Mouse (Mus musculus) forebrain, postnatal 0 days (tissue): ENCODE results near the gene Stk36. TPM values are rescaled to one million over a fixed set of nuclear protein-coding genes. Genes with fewer than 3 reads are reported as not detected.

Source experiments
- ATAC-seq: fragments of 200-750 bp; cut with Nextera tagmentation; 2 replicates; pipeline ENCODE4 v1.8.0; 2017; ENCODE audit warnings: mild to moderate bottlenecking, moderate library complexity
- DNase-seq: peaks from one replicate; pipeline ENCODE4 v3.0.0-alpha.2; 2015
- H3K27ac ChIP-seq: fragments of 300-500 bp; sonication (generic); 2 replicates; pipeline ENCODE4 v1.5.1; 2014; ENCODE audit warnings: low read depth, mild to moderate bottlenecking, antibody characterized with exemption, low read length, moderate library complexity, mixed read lengths
- H3K27me3 ChIP-seq: fragments of 300-500 bp; sonication (generic); 2 replicates; pipeline ENCODE4 v1.6.1; 2014; ENCODE audit warnings: mild to moderate bottlenecking, low read length, mixed read lengths; ENCODE audit not compliant: insufficient read depth
- H3K36me3 ChIP-seq: fragments of 300-500 bp; sonication (generic); 2 replicates; pipeline ENCODE4 v1.6.1; 2014; ENCODE audit warnings: mild to moderate bottlenecking, moderate library complexity; ENCODE audit not compliant: insufficient read depth
- H3K4me1 ChIP-seq: fragments of 300-500 bp; sonication (generic); 2 replicates; pipeline ENCODE4 v1.6.1; 2014; ENCODE audit warnings: antibody characterized with exemption; ENCODE audit not compliant: insufficient read depth
- H3K4me2 ChIP-seq: fragments of 300-500 bp; sonication (generic); 2 replicates; pipeline ENCODE4 v1.6.1; 2014; ENCODE audit warnings: low read depth, mild to moderate bottlenecking, moderate library complexity
- H3K4me3 ChIP-seq: fragments of 300-500 bp; sonication (generic); 2 replicates; pipeline ENCODE4 v1.5.1; 2014; ENCODE audit warnings: low read depth, low read length, mixed read lengths
- H3K9ac ChIP-seq: fragments of 300-500 bp; sonication (generic); 2 replicates; pipeline ENCODE4 v1.6.1; 2014; ENCODE audit warnings: mild to moderate bottlenecking
- H3K9me3 ChIP-seq: fragments of 300-500 bp; sonication (generic); 2 replicates; pipeline ENCODE4 v1.6.1; 2016; ENCODE audit warnings: low read length
- CTCF ChIP-seq: sonication (generic); IDR thresholded peaks from 2 replicates; pipeline ENCODE4 v1.5.1; 2016; ENCODE audit warnings: antibody characterized with exemption, control low read depth, low read depth
- WGBS: fragments of 180-500 bp; shearing (Covaris S2); extraction: QIAGEN DNeasy Blood & Tissue Kit; methylation state at CpG from one replicate; pipeline ENCODE4 v1.1.7; 2014; 5-methylcytosine and 5-hydroxymethylcytosine counted together
- microRNA-seq, 2 experiments: library from miRNA; unstranded; fragments of <30 nt; microRNA quantifications; one replicate each; pipeline ENCODE4; 2016
- polyA plus RNA-seq: library from polyadenylated mRNA; unstranded; fragments of >200 nt; fragmentation: Nextera tagmentation; extraction: Ambion mirVana; gene quantifications from 2 replicates; pipeline ENCODE4 v1.2.1, GENCODE M21; 2015
- total RNA-seq: library from RNA; depleted of rRNA; stranded (reverse); fragments of >200 nt; gene quantifications from 2 replicates; pipeline ENCODE4 v1.2.3, GENCODE M21; 2014; rRNA removed

Stk36 gene
- total and polyA plus RNA-seq, 2 experiments from 2014 or later, result 12.2 to 13.6 TPM

- WGBS, result 83% methylated on average over 7 of the region's 7 CpGs
- TF ChIP-seq CTCF, result no peak
- H3K36me3 ChIP-seq, result peaks cover 15% of the 10 kb centered on the region; the same call in 1 of the 2 replicates
- ATAC-seq (no peak), DNase-seq (no peak)
- no peaks in the 10 kb centered on the region for H3K4me1 ChIP-seq
- no peak overlapping the region for H3K4me3 ChIP-seq
- H3K9ac ChIP-seq, result no peak overlapping the region
- H3K9me3 ChIP-seq, result no peaks in the 10 kb centered on the region
- no peak overlapping the region for H3K4me2 ChIP-seq
- H3K27ac ChIP-seq, result no peak overlapping the region
- no peaks in the 10 kb centered on the region for H3K27me3 ChIP-seq
Measured at GRCm38 (mm10) chr1:74672731-74673130, 71.5 kb downstream of the Stk36 start.

GRCm38 (mm10) chr1:74676863-74677262, 75.6 kb downstream of the Stk36 start:
- ATAC-seq (no peak), DNase-seq (no peak)
- Histone ChIP-seq H3K27me3 (no peaks in the 10 kb centered on the region), H3K9me3 (no peaks in the 10 kb centered on the region), H3K36me3 (peaks cover 44% of the 10 kb centered on the region), H3K27ac (no peak overlapping the region), H3K9ac (no peak overlapping the region), H3K4me2 (no peak overlapping the region), H3K4me3 (no peak overlapping the region), H3K4me1 (no peaks in the 10 kb centered on the region)
- TF ChIP-seq CTCF, result no peak
- WGBS, result 81% methylated on average over 3 of the region's 3 CpGs

GRCm38 (mm10) chr1:74677843-74678242, 76.6 kb downstream of the Stk36 start:
- Histone ChIP-seq H3K4me2 (no peak overlapping the region), H3K27ac (no peak overlapping the region), H3K27me3 (no peaks in the 10 kb centered on the region), H3K9me3 (no peaks in the 10 kb centered on the region), H3K9ac (no peak overlapping the region), H3K4me1 (no peaks in the 10 kb centered on the region), H3K36me3 (peaks cover 41% of the 10 kb centered on the region), H3K4me3 (no peak overlapping the region)
- no peak for DNase-seq
- no peak for TF ChIP-seq CTCF
- WGBS, result 92% methylated on average over 1 of the region's 1 CpGs
- no peak for ATAC-seq

Small RNAs within 50 kb of the gene (microRNA-seq; reads per million reads assigned to microRNA genes)
- 0 reads per million in 2 experiments for gene Gm25035

Other genes starting within 250 kb of the Stk36 start
- gene Catip, start 239.3 kb upstream of the Stk36 start, total RNA-seq, result 2.1 and 2.7 TPM in 2 replicates
- 0.63 and 1.6 TPM in 2 replicates for gene Catip, start 239.3 kb upstream of the Stk36 start, polyA plus RNA-seq
- gene Slc11a1, start 226.2 kb upstream of the Stk36 start, total RNA-seq, result 3.7 and 10.7 TPM in 2 replicates
- gene Slc11a1, start 226.2 kb upstream of the Stk36 start, polyA plus RNA-seq, result 1.8 and 3.3 TPM in 2 replicates
- 18.2 and 24.7 TPM in 2 replicates for gene Ctdsp1, start 209.9 kb upstream of the Stk36 start, total RNA-seq
- gene Ctdsp1, start 209.9 kb upstream of the Stk36 start, polyA plus RNA-seq, result 10.7 and 10.8 TPM in 2 replicates
- gene Vil1, start 192.1 kb upstream of the Stk36 start, total RNA-seq, result 0.71 and 0.77 TPM in 2 replicates
- 0.15 and 0.27 TPM in 2 replicates for gene Vil1, start 192.1 kb upstream of the Stk36 start, polyA plus RNA-seq
- 32.2 and 39.1 TPM in 2 replicates for gene Cnot9, start 95.4 kb upstream of the Stk36 start, total RNA-seq
- 49.0 and 52.3 TPM in 2 replicates for gene Cnot9, start 95.4 kb upstream of the Stk36 start, polyA plus RNA-seq
- gene Plcd4, start 58.6 kb upstream of the Stk36 start, total RNA-seq, result 5.3 and 5.8 TPM in 2 replicates
- 3.4 and 6.0 TPM in 2 replicates for gene Plcd4, start 58.6 kb upstream of the Stk36 start, polyA plus RNA-seq
- 30.2 and 32.8 TPM in 2 replicates for gene Usp37, start 57.2 kb upstream of the Stk36 start, total RNA-seq
- 11.8 and 17.6 TPM in 2 replicates for gene Usp37, start 57.2 kb upstream of the Stk36 start, polyA plus RNA-seq
- 8.6 and 12.1 TPM in 2 replicates for gene Zfp142, start 13.2 kb upstream of the Stk36 start, total RNA-seq
- gene Zfp142, start 13.2 kb upstream of the Stk36 start, polyA plus RNA-seq, result 5.0 and 6.3 TPM in 2 replicates
- 15.8 and 18.4 TPM in 2 replicates for gene Bcs1l, start 13.2 kb upstream of the Stk36 start, total RNA-seq
- 13.8 and 16.5 TPM in 2 replicates for gene Bcs1l, start 13.2 kb upstream of the Stk36 start, polyA plus RNA-seq
- 62.2 and 68.3 TPM in 2 replicates for gene Rnf25, start within 50 bp of the Stk36 start, total RNA-seq
- gene Rnf25, start within 50 bp of the Stk36 start, polyA plus RNA-seq, result 41.3 and 47.7 TPM in 2 replicates
- gene Ttll4, start 60.3 kb downstream of the Stk36 start, total RNA-seq, result 18.9 and 31.3 TPM in 2 replicates
- 2.2 and 4.5 TPM in 2 replicates for gene Ttll4, start 60.3 kb downstream of the Stk36 start, polyA plus RNA-seq
- gene Cyp27a1, start 112.1 kb downstream of the Stk36 start, total RNA-seq, result 1.3 and 1.6 TPM in 2 replicates
- gene Cyp27a1, start 112.1 kb downstream of the Stk36 start, polyA plus RNA-seq, result 1.5 and 1.6 TPM in 2 replicates
- gene Prkag3, start 147.8 kb downstream of the Stk36 start, total RNA-seq, result 0.23 TPM in 1 of 2 replicates, not detected in the other
- not detected in 2 replicates for gene Prkag3, start 147.8 kb downstream of the Stk36 start, polyA plus RNA-seq
- 6.1 and 7.2 TPM in 2 replicates for gene Wnt6, start 170.4 kb downstream of the Stk36 start, total RNA-seq
- gene Wnt6, start 170.4 kb downstream of the Stk36 start, polyA plus RNA-seq, result 3.8 and 4.6 TPM in 2 replicates
- 0.15 and 0.19 TPM in 2 replicates for gene Wnt10a, start 190.1 kb downstream of the Stk36 start, total RNA-seq
- gene Wnt10a, start 190.1 kb downstream of the Stk36 start, polyA plus RNA-seq, result 0.21 and 0.23 TPM in 2 replicates